Mouse (Mus musculus): Measurements from ENCODE around the gene Frmd5. TPM values are rescaled to one million over a fixed set of nuclear protein-coding genes. Genes with fewer than 3 reads are reported as not detected.

Gene Frmd5
- total and polyA plus RNA-seq, 2 experiments from 2014 or later = 125 to 231 TPM

DNA sequence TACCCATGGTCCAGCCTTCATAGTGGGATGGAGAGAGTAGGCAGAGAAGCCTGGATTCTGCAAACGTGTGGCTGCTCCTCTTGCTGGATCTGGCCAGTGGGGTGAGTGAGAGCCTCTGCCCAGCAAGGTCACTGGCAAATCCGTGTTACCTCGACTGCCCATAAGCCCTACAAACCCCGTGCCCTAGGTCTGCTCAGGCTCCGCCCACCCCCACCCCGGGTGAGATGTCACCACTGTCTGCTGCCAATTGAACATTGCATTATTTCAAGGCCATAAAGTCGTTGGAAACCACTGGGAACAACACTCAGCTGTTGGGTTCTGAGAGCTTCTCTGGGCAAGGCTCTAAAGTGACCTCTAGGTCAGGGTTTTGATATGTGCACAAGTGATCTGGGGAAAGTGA, 208.6 kb downstream of the Frmd5 start:
- DNase-seq (ENCODE audit: low spot score) (no peak), ATAC-seq (ENCODE audit: insufficient read depth, low read depth) (no peak)
- H3K9ac ChIP-seq (replicated peaks; ENCODE audit: low read depth, low read length) = no peak overlapping the region
- 60% methylated on average over 7 of the region's 7 CpGs for WGBS
- H3K4me3 ChIP-seq (ENCODE audit: low read depth, low read length) = no peak overlapping the region
- H3K27ac ChIP-seq (ENCODE audit: low read depth) = no peak overlapping the region
- H3K27me3 ChIP-seq (ENCODE audit: control insufficient read depth, insufficient read depth, low read length) = no peaks in the 10 kb centered on the region
- peaks cover 17% of the 10 kb centered on the region for H3K4me1 ChIP-seq (ENCODE audit: control insufficient read depth, insufficient read depth)
- no peak overlapping the region for H3K4me2 ChIP-seq (ENCODE audit: low read depth, low read length)
- no peaks in the 10 kb centered on the region for H3K9me3 ChIP-seq (replicated peaks; ENCODE audit: control insufficient read depth, low read length)
- no peaks in the 10 kb centered on the region for H3K36me3 ChIP-seq (replicated peaks; ENCODE audit: control insufficient read depth, insufficient read depth, low read length)
- no peak for TF ChIP-seq CTCF (IDR thresholded peaks at IDR 0.05; ENCODE audit: low read depth)
- no peak for TF ChIP-seq EP300 (IDR thresholded peaks at IDR 0.05; ENCODE audit: low read depth)

DNA sequence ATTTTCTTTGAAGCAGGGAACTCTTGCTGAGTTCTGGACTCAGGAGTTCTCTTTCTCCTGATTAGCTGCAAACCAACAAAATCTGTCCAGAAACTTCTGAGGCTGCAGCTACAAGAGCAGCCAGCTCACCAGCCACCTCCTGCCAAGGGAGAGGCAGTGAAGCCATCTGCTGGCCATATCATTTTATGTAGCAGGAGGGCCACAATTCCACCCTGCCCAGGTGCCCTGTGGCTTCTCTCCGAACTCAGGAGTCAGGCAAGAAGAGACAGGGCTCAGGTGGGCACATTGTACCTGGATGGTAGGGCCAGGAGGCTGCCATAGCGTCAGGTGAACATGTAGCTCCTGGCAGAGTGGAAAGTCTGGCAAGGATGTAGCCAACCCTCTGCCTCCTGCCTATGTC, 210.3 kb downstream of the Frmd5 start:
- WGBS = 74% methylated on average over 2 of the region's 2 CpGs
- peaks cover 17% of the 10 kb centered on the region for H3K4me1 ChIP-seq (ENCODE audit: control insufficient read depth, insufficient read depth)

GRCm38 (mm10) chr2:121594660-121595291, 212.1 kb downstream of the Frmd5 start:
- ATAC-seq (ENCODE audit: insufficient read depth, low read depth) = peak; percentile 53
- Histone ChIP-seq H3K4me1 (ENCODE audit: control insufficient read depth, insufficient read depth) (peaks cover 17% of the 10 kb centered on the region), H3K9ac (replicated peaks; ENCODE audit: low read depth, low read length) (no peak overlapping the region), H3K27ac (ENCODE audit: low read depth) (peak overlapping the region; percentile 63), H3K9me3 (replicated peaks; ENCODE audit: control insufficient read depth, low read length) (no peaks in the 10 kb centered on the region), H3K36me3 (replicated peaks; ENCODE audit: control insufficient read depth, insufficient read depth, low read length) (no peaks in the 10 kb centered on the region), H3K4me2 (ENCODE audit: low read depth, low read length) (peak overlapping the region; percentile 30), H3K27me3 (ENCODE audit: control insufficient read depth, insufficient read depth, low read length) (no peaks in the 10 kb centered on the region), H3K4me3 (ENCODE audit: low read depth, low read length) (no peak overlapping the region)
- TF ChIP-seq CTCF (IDR thresholded peaks at IDR 0.05; ENCODE audit: low read depth) (no peak), EP300 (IDR thresholded peaks at IDR 0.05; ENCODE audit: low read depth) (no peak)
- 9% methylated on average over 8 of the region's 8 CpGs for WGBS
- DNase-seq (ENCODE audit: low spot score) = peak; percentile 62

More for the DNA sequence above, 210.3 kb downstream of the Frmd5 start:
- TF ChIP-seq CTCF (IDR thresholded peaks at IDR 0.05; ENCODE audit: low read depth) (peak; percentile 32), EP300 (IDR thresholded peaks at IDR 0.05; ENCODE audit: low read depth) (no peak)
- Histone ChIP-seq H3K9ac (replicated peaks; ENCODE audit: low read depth, low read length) (no peak overlapping the region), H3K9me3 (replicated peaks; ENCODE audit: control insufficient read depth, low read length) (no peaks in the 10 kb centered on the region), H3K4me3 (ENCODE audit: low read depth, low read length) (no peak overlapping the region), H3K4me2 (ENCODE audit: low read depth, low read length) (no peak overlapping the region), H3K27ac (ENCODE audit: low read depth) (no peak overlapping the region), H3K27me3 (ENCODE audit: control insufficient read depth, insufficient read depth, low read length) (no peaks in the 10 kb centered on the region), H3K36me3 (replicated peaks; ENCODE audit: control insufficient read depth, insufficient read depth, low read length) (no peaks in the 10 kb centered on the region)
- ATAC-seq (ENCODE audit: insufficient read depth, low read depth) (no peak), DNase-seq (ENCODE audit: low spot score) (no peak)

- Histone ChIP-seq H3K4me3 (ENCODE audit: low read depth, low read length) (no peak overlapping the region), H3K27me3 (ENCODE audit: control insufficient read depth, insufficient read depth, low read length) (no peaks in the 10 kb centered on the region), H3K4me1 (ENCODE audit: control insufficient read depth, insufficient read depth) (peaks cover 17% of the 10 kb centered on the region), H3K36me3 (replicated peaks; ENCODE audit: control insufficient read depth, insufficient read depth, low read length) (no peaks in the 10 kb centered on the region), H3K27ac (ENCODE audit: low read depth) (peak overlapping the region; percentile 63), H3K4me2 (ENCODE audit: low read depth, low read length) (0 out of 2 replicates have a peak overlapping the region, but pooled peaks have one; percentile 30), H3K9me3 (replicated peaks; ENCODE audit: control insufficient read depth, low read length) (no peaks in the 10 kb centered on the region), H3K9ac (replicated peaks; ENCODE audit: low read depth, low read length) (no peak overlapping the region)
- ATAC-seq (ENCODE audit: insufficient read depth, low read depth) = no peak
- no peak for DNase-seq (ENCODE audit: low spot score)
- 38% methylated on average over 3 of the region's 3 CpGs for WGBS
- TF ChIP-seq CTCF (IDR thresholded peaks at IDR 0.05; ENCODE audit: low read depth) (no peak), EP300 (IDR thresholded peaks at IDR 0.05; ENCODE audit: low read depth) (no peak)
These were observed 212.8 kb downstream of the Frmd5 start for GRCm38 (mm10) chr2:121594131-121594530.

GRCm38 (mm10) chr2:121588309-121588694, 218.6 kb downstream of the Frmd5 start:
- no peak overlapping the region for H3K9ac ChIP-seq (replicated peaks; ENCODE audit: low read depth, low read length)
- H3K4me3 ChIP-seq (ENCODE audit: low read depth, low read length) = no peak overlapping the region
- ATAC-seq (ENCODE audit: insufficient read depth, low read depth) = peak; percentile 63
- no peaks in the 10 kb centered on the region for H3K36me3 ChIP-seq (replicated peaks; ENCODE audit: control insufficient read depth, insufficient read depth, low read length)
- no peaks in the 10 kb centered on the region for H3K27me3 ChIP-seq (ENCODE audit: control insufficient read depth, insufficient read depth, low read length)
- peaks cover 24% of the 10 kb centered on the region for H3K4me1 ChIP-seq (ENCODE audit: control insufficient read depth, insufficient read depth)
- 35% methylated on average over 4 of the region's 4 CpGs for WGBS
- peak; percentile 76 for DNase-seq (ENCODE audit: low spot score)
- TF ChIP-seq CTCF (IDR thresholded peaks at IDR 0.05; ENCODE audit: low read depth) (peak; percentile 16; the same call in 1 of the 2 replicates), EP300 (IDR thresholded peaks at IDR 0.05; ENCODE audit: low read depth) (no peak)
- H3K9me3 ChIP-seq (replicated peaks; ENCODE audit: control insufficient read depth, low read length) = no peaks in the 10 kb centered on the region
- H3K4me2 ChIP-seq (ENCODE audit: low read depth, low read length) = no peak overlapping the region
- peak overlapping the region; percentile 46 for H3K27ac ChIP-seq (ENCODE audit: low read depth)
